Mouse (Mus musculus) ES-Bruce4 (cell line): ENCODE measurements at regions not wholly inside any gene's neighbourhood (a gene's known extent, or its start where the extent isn't known, plus 50 kb on each side); places are given as distances from the start of the nearest gene placed in this dataset.
A peak's percentile ranks its signal among the peaks of the same experiment; 100 is the strongest.
"Not testable (repeated sequence)": the region's sequence is repeated elsewhere in the genome, so short reads cannot be mapped to it uniquely, and the experiment has no call there.

ENCODE experiments used
- H3K27ac ChIP-seq: 2 replicates; pipeline ENCODE4 v1.5.1; 2012; ENCODE audit warnings: low read length, inconsistent platforms; ENCODE audit not compliant: insufficient read depth
- H3K27me3 ChIP-seq: 2 replicates; pipeline ENCODE4 v1.6.1; 2012; ENCODE audit warnings: mild to moderate bottlenecking, low read length, inconsistent platforms; ENCODE audit not compliant: control insufficient read depth, poor library complexity, insufficient read depth, severe bottlenecking
- H3K36me3 ChIP-seq: 2 replicates; pipeline ENCODE4 v1.6.1; 2012; ENCODE audit warnings: inconsistent platforms, mild to moderate bottlenecking, low read length, moderate library complexity; ENCODE audit not compliant: control insufficient read depth, poor library complexity, insufficient read depth, severe bottlenecking
- H3K4me1 ChIP-seq: one replicate; pipeline ENCODE4 v1.8.1; 2011; ENCODE audit warnings: low read length; ENCODE audit not compliant: control insufficient read depth, insufficient read depth
- H3K4me3 ChIP-seq: 2 replicates; pipeline ENCODE4 v1.5.1; 2011; ENCODE audit warnings: low read depth, mild to moderate bottlenecking, low read length
- H3K9ac ChIP-seq: 2 replicates; pipeline ENCODE4 v1.6.1; 2012; ENCODE audit warnings: low read depth, mild to moderate bottlenecking, inconsistent platforms; ENCODE audit not compliant: poor library complexity, severe bottlenecking
- H3K9me3 ChIP-seq: replicated peaks from 2 replicates; pipeline ENCODE4 v1.6.1; 2012; ENCODE audit warnings: mild to moderate bottlenecking, low read length, inconsistent platforms; ENCODE audit not compliant: control insufficient read depth, poor library complexity, insufficient read depth, severe bottlenecking
- CTCF ChIP-seq: IDR thresholded peaks from one replicate; pipeline ENCODE4 v1.8.1; 2011; ENCODE audit warnings: low read depth, low read length
- EP300 ChIP-seq: IDR thresholded peaks from 2 replicates; pipeline ENCODE4 v1.6.1; 2011; ENCODE audit warnings: low read depth, low read length; ENCODE audit not compliant: insufficient read depth
- POLR2A ChIP-seq: IDR thresholded peaks from one replicate; pipeline ENCODE4 v1.8.1; 2011; ENCODE audit warnings: low read length; ENCODE audit not compliant: insufficient read depth

DNA sequence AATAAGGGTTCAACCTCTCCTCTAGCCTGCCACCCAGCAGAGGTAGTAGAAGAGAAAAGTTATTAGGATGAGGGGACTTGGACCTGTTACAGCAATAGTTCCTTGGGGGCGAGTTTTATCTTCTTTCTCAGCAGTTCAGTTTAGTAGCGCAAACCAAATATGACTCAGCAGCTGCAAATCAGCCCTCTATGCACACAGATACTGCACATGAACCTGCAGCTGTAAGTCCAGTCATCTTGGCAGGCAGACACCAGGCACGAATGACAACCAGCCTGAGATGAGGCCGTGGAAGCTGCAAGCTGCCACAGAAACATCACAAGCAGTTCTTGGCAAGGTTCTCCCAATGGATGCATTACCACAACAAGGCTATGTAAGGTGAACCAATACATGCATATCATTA is 327.0 kb upstream of the Akr1e1 start:
- Histone ChIP-seq H3K4me3 (no peak overlapping the region), H3K27me3 (no peaks in the 10 kb centered on the region), H3K9me3 (no peaks in the 10 kb centered on the region), H3K27ac (no peak overlapping the region), H3K36me3 (no peaks in the 10 kb centered on the region), H3K9ac (no peak overlapping the region), H3K4me1 (no peaks in the 10 kb centered on the region)
- no peak for TF ChIP-seq CTCF
- no peak for TF ChIP-seq POLR2A
- no peak for TF ChIP-seq EP300

DNA sequence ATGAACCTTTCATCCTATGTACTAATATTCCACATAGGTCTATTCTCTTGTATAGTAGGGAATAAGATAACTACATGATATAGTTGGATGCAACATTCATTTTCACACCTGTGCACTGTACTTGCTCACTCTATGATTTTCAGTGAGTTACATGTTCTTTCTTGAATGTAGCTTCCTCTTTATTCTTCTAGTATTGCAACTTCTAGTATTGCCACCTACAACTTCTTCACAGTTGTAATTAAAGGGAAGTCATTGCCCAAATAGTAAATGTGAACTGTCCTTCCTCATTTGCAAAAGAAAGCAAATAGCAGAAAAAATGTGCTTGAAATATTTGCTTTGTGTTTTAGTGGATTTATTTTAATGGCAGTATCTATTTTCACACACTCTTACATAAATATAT is 330.9 kb upstream of the Akr1e1 start:
- Histone ChIP-seq H3K9me3 (no peaks in the 10 kb centered on the region), H3K36me3 (no peaks in the 10 kb centered on the region), H3K27me3 (no peaks in the 10 kb centered on the region), H3K27ac (no peak overlapping the region), H3K4me1 (no peaks in the 10 kb centered on the region), H3K9ac (no peak overlapping the region), H3K4me3 (no peak overlapping the region)
- TF ChIP-seq EP300 (no peak), POLR2A (no peak), CTCF (no peak)

DNA sequence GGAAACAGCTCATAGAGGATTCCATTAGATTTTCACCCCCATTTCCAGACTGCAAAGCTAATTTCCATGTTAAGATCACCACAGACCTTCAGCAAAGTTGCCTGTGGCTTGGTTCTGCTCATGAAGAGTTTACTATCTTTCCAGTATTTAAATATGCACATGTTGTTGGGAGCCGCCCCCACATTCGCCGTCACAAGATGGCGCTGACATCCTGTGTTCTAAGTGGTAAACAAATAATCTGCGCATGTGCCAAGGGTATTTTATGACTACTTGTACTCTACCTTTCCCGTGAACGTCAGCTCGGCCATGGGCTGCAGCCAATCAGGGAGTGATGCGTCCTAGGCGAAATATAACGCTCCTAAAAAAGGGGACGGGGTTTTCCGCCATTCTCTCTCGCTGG is 333.5 kb upstream of the Akr1e1 start:
- H3K4me1 ChIP-seq, H3K27ac ChIP-seq, H3K9ac ChIP-seq, H3K9me3 ChIP-seq, H3K4me3 ChIP-seq, H3K36me3 ChIP-seq, H3K27me3 ChIP-seq: not testable (repeated sequence)

DNA sequence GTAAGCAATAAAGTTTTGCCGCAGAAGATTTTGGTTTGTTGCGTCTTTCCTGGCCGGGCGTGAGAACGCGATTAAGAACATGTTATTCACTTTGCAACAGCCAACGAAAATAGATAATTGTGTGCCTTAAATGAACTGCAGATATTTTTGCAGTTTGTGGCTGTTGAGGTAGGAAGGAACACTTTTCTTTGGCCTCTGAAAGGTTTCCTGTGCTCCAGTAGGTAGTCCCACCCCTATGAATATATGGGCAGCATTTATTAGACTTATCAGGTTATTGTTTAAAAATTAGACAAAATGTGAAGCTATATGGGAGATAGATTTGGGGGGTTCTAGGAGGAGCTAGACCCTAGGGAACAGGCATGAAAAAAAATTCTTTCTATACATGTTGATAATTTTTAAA is 334.1 kb upstream of the Akr1e1 start:
- peak overlapping the region; percentile 58 for H3K9ac ChIP-seq
- H3K36me3 ChIP-seq = no peaks in the 10 kb centered on the region
- TF ChIP-seq POLR2A = no peak
- no peak for TF ChIP-seq CTCF
- TF ChIP-seq EP300 = no peak
- no peaks in the 10 kb centered on the region for H3K27me3 ChIP-seq
- no peaks in the 10 kb centered on the region for H3K9me3 ChIP-seq
- peak overlapping the region; percentile 61 for H3K4me3 ChIP-seq
- H3K4me1 ChIP-seq = no peaks in the 10 kb centered on the region
- H3K27ac ChIP-seq = no peak overlapping the region

DNA sequence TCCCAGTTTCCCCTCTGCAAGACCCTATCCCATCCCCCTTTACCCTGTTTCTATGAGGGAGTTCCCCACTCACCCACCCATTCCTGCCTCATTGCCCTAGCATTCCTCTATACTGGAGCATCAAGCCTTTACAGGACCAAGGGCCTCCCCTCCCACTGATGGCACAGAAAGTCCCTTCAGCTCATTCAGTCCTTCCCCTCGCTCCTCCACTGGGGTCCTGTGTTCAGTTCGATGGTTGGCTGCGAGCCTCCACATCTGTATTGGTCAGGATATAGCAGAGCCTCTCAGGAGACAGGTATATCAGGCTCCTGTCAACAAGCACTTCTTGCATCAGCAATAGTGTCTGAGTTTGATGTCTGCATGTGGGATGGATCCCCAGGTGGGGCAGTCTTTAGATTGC is 346.4 kb upstream of the Akr1e1 start:
- Histone ChIP-seq H3K9me3 (no peaks in the 10 kb centered on the region), H3K36me3 (no peaks in the 10 kb centered on the region), H3K27ac (no peak overlapping the region), H3K4me1 (no peaks in the 10 kb centered on the region), H3K9ac (no peak overlapping the region), H3K27me3 (no peaks in the 10 kb centered on the region), H3K4me3 (no peak overlapping the region)
- TF ChIP-seq CTCF (no peak), POLR2A (no peak), EP300 (no peak)

DNA sequence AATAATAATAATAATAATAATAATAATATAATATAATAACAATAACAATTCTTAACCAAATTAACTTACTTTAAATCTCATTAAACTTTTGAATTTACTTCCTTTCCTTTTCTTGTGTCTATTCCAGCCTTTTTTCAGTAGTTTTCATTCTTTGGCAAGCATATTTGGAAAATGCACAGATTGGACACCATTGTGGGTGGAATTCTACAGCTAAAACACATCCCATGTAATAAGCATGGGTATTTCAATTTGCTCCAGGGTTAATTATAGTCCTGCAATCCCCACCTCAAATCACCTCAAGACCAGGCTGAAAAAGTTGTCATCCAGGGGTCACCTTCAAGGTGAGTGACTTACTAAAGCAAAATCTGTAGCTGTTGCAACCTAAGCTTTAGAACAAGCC is 355.9 kb upstream of the Akr1e1 start:
- Histone ChIP-seq H3K27me3 (no peaks in the 10 kb centered on the region), H3K4me3 (no peak overlapping the region)

More for the DNA sequence above, 355.9 kb upstream of the Akr1e1 start:
- Histone ChIP-seq H3K27ac (no peak overlapping the region), H3K9ac (no peak overlapping the region), H3K4me1 (no peaks in the 10 kb centered on the region), H3K36me3 (no peaks in the 10 kb centered on the region), H3K9me3 (no peaks in the 10 kb centered on the region)
- TF ChIP-seq CTCF = no peak
- TF ChIP-seq EP300 = no peak
- TF ChIP-seq POLR2A = no peak
